Mouse (Mus musculus): Measurements from ENCODE around the gene Tmem30a.

The Tmem30a gene

DNA sequence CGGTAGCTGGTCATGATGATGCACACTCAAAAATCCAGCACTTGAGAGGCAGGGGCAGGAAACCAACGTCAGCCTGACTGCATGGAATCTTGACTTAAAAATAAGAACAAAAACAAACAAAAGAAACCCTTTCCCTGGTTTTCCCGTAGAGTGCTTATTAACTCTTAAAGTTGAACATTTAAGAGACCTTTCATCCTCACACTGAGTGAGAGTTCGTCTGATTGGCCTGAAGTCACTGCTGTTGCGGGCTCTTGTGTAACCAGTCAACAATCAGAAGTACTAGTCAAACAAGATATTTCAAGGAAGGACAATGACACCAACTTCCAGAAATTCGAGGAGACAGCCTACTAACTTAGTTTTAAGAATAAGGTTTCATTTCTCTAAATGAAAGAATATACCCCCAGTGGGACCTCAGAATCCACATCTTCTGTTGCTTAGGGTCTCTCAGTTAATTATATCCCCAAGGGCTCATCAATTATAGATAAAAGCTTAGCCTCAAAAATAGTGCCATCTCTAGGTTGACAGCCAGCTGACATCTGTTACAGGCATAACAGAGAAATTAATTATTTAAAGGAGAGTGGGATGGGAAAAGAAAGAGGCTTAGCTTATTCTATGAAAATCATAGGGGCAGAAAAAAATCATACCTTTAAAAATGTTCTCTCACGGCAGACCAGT, 3.3 kb upstream of the Tmem30a start:
- DNase-seq (ENCODE audit: extremely low spot score, low read depth, low spot score): no peak

DNA sequence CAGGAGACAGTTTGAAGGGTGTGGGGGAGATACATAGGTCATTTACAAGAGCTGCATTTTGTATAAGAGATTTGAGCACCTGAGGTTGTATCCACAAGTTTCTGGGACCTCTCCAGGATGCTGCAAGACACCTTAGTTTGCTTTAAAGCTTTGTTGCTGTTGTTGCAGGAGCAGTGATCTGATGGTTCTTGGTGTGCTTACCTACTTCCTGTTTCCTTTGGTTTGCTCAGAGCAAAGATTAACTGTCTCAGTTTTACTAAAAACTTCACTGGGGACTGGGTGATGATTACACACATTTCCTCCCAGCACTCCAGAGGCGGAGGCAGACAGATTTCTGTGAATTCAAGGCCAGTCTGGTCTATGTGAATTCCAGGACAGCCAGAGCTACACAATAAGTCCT, 1.8 kb upstream of the Tmem30a start:
- DNase-seq (ENCODE audit: extremely low spot score, low read depth, low spot score): no peak

DNA sequence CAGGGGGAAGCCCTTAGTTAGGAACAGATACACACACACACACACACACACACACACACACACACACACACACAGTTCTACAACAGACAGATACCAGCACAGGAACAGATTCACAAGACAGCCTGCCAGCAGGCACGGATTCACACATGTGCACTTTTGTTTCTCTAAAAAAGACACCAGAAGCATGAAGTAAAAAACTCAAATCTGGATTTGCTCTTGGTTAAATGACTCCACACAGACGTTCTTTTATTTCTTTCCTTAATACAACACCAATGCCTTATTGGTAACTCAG, 7.6 kb downstream of the Tmem30a start:
- DNase-seq (ENCODE audit: extremely low spot score, low read depth, low spot score): no peak

DNA sequence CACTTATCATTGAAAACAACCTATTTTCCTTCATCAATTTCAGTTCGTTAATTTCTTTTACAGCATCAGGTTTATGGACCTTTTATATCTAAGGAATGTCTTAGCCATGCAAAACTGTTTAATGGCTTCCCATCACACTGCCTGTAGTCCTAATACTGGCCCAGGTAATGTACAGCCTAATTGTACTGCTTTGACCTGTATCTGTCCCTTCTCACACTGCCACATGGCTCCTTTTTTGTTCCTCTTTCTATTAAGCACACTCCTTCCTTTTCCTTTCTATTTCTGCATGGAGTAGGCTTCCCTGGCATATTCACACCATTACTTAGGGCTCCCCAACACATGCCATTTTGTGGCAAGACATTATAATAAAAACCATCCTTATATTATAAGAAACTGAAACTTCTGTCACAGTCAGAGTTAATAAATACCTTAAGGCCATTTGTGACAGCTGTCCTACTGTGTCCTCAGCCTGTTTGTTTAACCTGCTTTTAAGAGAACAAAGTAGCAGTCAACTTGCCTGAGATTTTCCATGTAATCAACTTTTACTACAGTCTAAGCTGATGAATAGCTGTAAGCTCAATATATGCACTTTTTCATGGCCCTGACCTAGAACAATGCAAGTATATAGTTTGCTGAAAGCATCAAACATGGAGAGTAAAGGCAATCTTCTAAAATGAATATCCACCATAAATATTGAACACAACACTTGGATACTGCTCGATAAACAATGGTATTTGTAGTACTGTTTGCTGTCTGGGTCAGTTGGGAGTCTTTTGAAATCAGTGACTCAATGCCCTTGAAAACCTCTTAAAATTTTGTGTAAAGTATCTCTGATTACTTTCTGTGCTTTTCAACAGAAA, 8.1 kb downstream of the Tmem30a start:
- DNase-seq (ENCODE audit: extremely low spot score, low read depth, low spot score): no peak

DNA sequence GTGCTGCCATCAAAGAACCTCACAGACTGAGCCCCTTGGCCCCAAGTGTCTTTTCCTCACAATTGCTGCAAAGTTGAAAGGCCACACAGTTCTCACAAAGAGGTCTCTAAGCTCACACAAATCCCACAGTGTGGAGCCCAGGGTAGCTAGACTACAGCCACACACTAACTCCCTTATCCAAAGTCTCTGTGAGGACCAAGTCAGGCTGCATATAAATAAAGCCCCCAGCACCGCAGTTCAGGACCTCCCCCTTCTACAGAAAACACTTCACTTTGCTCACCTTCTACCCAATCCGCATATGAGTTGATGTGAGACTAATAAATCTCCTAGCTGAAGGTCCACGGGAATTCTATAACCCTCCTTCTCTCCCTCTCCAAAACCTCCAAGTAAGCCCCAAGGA, 8.9 kb downstream of the Tmem30a start:
- DNase-seq (ENCODE audit: extremely low spot score, low read depth, low spot score): no peak

DNA sequence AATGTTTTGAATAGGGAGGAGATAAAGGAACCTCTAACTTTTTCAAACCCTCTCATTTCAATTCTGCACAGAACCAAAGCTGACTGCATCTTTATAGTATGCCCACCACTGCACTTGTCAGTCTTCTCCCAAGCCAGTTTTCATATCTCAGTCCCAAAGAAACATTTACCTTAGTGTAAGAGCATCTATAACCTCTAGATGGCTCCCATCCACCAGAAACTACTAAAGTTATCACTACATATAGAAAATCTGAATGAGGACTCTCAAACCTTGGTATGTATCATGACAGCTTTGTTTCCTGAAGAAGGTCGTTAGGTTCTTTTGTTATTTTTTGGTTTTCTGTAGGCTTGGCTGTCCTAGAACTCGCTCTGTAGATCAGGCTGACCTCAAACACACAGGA, 14.0 kb downstream of the Tmem30a start:
- no peak for DNase-seq (ENCODE audit: extremely low spot score, low read depth, low spot score)

DNA sequence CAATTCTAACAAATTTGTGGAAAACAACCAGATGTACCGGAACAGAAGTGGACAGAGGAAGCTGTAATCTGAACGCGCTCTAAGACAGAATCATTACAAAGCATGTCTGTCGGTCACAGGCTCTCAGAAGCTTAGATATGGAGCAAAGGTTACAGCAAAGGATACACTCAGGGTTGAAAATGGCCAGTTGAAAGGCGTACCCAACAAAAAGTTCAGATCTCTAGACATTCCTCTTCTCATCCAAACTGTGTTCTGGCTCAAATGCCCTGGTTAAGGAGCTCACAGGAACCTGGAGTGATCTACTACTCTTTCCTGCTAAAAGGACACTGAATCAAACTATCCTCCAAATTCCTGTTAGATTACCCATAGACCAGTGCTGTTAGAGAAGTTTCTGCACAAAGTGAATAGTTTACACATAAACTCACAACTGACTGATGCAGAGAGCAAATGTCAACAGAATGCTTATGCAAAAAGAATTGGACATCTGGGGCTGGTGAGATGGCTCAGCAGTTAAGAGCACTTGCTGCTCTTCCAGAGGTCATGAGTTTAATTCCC, 26.2 kb downstream of the Tmem30a start:
- no peak for DNase-seq (ENCODE audit: extremely low spot score, low read depth, low spot score)

DNA sequence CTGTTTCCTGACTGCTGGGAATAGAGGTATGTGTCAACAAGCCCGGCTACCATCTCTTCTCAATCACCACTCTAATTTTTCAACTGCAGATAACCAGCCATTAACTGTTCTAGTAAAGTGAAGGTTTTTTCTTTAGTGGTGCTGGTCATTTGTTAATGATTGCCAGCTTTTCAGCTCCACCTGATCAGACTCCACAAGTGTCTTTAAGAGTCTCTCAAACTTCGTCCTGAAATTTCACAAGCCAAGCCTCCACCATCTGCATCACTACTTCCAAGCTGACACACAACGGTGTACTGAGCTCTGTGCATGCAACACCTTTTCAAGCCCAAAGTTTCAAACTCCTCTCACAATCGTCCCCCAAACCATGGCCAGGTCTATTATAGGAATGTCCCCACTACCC, 28.0 kb downstream of the Tmem30a start:
- DNase-seq (ENCODE audit: extremely low spot score, low read depth, low spot score): no peak

DNA sequence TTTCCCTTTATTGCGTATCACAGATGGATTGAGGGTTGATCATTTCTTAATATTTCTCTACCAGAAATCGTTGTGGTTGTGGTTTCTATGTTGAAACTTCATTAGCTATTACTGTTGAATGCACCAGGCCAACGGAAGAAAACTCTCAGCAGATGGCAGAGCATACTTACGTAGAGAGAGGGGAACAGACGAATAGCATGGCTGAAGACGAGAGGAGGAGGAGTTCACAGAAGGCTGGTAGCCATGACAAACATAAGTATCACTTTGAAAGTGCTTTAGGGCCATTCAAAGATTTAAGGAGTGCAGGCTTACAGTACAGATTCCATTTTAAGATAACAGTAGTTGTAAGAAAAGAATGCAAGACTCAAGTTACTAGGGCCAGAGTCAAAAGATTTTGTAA, 30.8 kb downstream of the Tmem30a start:
- DNase-seq (ENCODE audit: extremely low spot score, low read depth, low spot score): no peak

DNA sequence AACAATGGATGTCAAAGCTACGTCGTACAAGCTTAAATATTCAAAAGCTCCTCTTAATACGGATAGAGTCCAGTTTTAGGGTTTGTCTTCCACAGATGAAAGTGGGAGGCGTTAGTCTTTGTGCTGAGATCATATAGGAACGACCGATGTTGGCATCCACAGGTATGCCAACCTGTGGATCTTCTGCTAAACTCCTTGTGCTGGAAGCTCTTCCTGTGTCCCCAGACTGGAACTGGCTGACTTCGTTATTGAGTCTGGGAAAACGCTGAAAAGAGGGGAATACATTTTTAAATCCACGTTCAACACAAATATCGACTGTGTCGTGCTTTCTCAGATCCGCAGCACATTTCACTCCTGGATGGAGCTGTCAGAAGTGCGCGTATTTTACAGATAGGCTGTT, 33.2 kb downstream of the Tmem30a start:
- DNase-seq (ENCODE audit: extremely low spot score, low read depth, low spot score): peak; percentile 46

DNA sequence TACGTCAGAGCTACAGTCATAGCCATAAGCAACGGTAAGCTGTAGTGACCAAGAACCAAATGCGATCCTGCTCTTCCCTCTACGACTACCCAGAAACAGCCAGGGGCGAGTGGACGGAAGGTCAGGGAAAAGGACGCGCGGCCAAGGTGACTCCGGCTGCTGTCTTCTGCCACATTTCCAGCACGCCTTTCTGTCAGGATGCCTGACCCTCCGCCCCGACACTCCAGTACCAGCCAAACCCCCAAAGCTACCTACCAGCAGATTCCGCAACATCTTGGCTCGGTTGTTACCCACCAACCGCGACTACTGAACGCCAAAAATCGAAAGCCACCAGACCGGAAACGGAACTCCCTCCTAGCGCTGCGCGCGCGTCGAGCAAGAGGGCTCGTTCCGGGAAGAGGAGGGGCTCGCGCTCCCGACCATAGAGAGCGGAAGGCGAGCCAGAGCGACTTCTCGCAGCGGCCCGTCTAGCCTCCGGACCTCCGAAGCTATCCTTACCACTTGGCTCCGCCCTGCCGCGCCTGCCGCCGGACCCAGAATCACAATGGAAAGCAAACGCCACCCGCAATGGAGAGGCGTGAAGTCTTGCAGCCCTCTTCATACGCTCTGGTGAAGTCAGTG, 33.8 kb downstream of the Tmem30a start, which contains the start of gene Cox7a2:
Gene Cox7a2, minus strand, starts transcription at position 494 of the 621 bp plus-strand sequence.
- peak; percentile 70 for DNase-seq (ENCODE audit: extremely low spot score, low read depth, low spot score)

DNA sequence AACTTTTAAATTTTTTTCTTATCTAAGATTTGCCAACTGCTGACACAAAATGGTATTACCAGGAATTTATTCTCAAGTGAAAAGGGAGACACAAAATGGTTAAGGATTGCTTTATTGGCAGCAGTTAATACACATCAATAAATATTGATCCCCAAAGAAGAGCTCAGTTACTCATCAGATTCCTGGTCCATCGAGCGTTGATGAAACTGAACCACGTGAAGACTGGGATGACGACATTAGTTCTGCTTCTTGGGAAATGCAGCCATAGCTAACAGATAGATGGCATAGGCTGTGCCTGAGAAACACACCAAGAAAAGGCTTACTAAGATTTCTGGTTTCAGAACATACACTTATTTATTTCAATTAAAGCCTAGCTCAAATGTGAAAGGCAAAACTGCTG, 38.0 kb downstream of the Tmem30a start:
- DNase-seq (ENCODE audit: extremely low spot score, low read depth, low spot score): no peak

DNA sequence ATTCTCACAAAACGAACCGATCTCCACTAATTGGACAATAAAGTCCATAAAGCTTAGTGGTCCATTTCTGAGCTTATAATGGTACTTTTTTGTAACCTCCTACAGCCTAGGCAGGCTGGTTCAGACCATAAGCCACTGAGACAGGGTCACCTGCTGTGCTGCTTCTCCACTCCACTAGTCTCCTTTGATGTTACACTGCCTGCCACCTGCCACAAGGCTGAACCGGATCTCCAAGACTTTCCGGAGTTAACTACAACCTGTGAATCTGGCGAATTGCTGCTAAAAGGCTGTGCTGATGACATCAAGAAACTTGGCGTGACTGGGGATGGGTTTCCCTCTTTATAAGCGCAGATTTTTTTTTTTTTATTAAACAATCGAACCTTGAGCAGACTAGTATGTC, 41.5 kb downstream of the Tmem30a start:
- no peak for DNase-seq (ENCODE audit: extremely low spot score, low read depth, low spot score)

DNA sequence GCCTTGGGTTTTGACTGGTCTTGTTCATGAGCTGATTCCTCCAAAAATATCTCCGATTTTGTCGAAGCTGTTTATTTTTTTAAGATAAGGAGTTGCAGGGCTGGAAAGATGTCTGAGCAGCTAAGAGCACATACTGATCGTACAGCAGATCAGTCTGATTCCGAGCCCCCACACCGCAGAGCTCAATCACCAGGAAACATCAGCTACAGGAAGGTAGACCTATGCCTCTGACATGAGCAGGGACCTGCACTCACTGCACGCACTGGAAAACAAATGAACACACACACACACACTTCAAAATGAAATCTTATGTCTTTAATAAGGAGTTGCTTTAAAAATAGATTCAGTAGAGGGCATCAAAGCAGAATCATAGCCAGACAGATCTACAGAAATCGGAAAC, 42.6 kb downstream of the Tmem30a start:
- DNase-seq (ENCODE audit: extremely low spot score, low read depth, low spot score): no peak

DNA sequence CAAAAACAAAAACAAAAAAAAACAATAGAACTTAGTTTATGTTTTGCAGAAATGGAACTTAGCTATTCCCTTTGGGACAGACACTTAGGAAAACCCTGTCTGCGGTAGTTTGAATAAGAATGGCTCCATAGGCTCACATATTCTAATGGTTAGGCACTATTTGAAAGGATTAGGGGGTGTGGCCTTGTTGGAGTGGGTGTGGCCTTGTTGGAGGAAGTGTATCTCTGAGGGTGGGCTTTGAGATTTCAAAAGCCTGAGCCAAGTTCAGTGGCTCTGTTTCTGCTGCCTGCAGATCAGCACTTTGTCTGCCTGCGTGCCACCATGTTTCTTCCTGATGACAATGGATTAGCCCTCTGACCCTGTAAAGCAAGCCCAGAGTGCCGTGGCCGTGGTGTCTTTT, 48.3 kb downstream of the Tmem30a start:
- no peak for DNase-seq (ENCODE audit: extremely low spot score, low read depth, low spot score)

DNA sequence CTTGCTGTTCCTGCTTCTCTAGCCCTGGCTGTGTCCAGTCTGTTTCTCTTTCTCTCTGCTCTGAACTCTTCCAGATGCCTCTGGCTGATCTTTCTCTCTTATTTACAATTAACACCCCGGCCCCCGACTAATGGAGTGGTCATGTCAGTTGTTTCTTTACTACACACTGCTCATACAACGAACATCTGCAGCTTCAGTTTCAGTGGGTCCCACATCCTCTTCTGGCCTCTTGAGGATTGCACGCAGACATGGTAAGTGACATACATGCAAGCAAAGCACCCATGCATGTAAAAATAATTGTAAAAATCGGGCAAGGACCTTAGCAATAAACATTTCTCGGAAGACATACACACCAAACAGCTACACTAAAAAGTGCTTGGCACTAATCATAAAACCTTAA, 57.7 kb downstream of the Tmem30a start:
- no peak for DNase-seq (ENCODE audit: extremely low spot score, low read depth, low spot score)

DNA sequence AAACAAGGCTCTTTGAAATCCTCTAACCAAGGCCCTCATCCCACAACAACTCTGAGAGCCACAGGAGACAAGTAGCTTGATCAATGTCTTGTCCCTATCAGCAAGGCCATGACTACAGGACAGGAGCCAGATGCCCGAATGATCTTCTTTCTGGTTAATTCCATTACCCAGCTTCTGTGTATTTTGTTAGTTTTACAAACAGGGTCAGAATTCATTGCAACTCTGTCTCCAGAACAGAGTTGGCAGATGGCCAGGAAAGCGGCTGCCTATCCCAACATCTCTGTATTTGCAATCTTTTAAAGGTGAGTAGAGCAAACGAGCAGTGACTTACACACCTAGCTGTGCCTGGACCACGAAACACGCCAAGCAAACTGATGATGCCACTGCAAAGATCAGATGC, 63.0 kb downstream of the Tmem30a start:
- no peak for DNase-seq (ENCODE audit: extremely low spot score, low read depth, low spot score)

DNA sequence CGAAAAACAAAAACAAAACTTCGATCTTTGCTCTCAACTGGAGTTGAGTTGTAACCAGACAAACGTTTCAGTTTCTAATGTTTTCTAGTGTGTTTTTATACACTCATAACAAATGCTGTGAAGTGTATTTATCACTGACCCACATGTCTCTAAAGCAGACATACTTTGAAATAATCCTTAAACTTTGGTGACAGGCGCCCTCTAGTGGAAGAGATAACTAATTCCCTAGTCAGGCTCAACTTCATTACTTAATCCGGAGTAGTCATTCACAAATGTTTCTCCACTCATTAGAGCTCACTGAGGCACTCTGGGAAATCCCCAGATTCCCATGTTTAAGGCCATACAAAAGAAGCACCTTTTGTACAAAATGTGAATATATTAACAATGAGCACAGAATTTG, 70.2 kb downstream of the Tmem30a start:
- DNase-seq (ENCODE audit: extremely low spot score, low read depth, low spot score): no peak

DNA sequence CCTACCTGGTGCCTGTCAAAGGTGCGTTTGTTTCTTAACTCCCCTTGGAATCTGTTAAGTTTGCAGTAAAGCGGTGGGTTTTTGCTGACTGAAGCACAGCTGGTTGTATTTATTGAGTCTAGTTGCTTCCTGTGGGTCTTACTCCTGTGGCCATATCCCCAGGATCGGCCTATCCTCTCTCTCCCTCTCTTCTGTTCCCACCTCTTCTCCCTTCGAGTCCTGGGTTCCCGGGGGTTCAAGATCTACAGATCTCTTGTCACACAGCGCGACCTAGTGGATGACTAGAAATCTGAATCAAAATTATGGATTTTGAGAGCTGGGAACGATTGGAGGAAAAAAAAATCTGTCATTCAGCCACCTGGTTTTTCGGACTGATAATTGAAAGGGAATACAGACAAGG, 72.3 kb downstream of the Tmem30a start:
- DNase-seq (ENCODE audit: extremely low spot score, low read depth, low spot score): no peak

DNA sequence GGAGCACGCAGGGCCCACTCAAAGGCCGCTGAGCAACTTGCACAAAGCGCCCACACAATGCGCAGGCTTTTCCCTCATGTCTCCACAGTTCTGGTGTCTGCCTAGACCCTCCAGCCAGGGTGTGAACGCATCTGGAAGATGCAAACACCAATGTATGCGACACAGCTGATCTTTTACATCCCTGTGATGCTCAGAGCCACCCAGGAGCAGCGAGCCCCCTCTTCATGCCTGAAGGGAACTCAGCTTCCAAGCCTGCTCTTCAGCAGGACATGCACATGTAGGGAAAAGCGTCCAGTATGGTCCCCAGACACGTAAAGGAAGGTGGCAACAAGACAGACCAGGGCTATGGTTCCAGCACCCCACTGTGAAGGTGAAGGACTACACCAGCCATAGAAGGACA, 73.2 kb downstream of the Tmem30a start:
- no peak for DNase-seq (ENCODE audit: extremely low spot score, low read depth, low spot score)

DNA sequence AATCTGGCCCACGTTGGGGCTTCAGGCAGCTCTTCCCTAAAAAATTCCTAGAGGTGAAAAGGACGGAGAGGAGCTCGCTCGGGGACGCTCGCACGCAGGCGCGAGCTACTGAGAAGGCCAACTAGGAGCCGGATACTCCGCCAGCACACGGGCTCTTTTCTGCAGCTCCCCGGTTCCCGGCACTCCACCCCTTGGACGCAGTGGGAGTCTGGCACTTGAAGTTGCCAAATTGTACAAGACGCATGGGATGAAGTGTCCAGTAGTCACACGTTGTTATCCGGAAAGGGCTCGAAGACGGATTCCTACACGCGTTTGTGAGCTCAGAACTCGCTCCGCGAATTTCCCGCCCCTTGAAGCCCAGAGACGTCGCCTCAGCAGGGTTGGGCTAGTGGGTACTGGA, 73.9 kb downstream of the Tmem30a start:
- DNase-seq (ENCODE audit: extremely low spot score, low read depth, low spot score): no peak
